Mouse (Mus musculus): ENCODE measurements at regions not wholly inside any gene's neighbourhood (a gene's known extent, or its start where the extent isn't known, plus 50 kb on each side); places are given as distances from the start of the nearest gene placed in this dataset.

DNA sequence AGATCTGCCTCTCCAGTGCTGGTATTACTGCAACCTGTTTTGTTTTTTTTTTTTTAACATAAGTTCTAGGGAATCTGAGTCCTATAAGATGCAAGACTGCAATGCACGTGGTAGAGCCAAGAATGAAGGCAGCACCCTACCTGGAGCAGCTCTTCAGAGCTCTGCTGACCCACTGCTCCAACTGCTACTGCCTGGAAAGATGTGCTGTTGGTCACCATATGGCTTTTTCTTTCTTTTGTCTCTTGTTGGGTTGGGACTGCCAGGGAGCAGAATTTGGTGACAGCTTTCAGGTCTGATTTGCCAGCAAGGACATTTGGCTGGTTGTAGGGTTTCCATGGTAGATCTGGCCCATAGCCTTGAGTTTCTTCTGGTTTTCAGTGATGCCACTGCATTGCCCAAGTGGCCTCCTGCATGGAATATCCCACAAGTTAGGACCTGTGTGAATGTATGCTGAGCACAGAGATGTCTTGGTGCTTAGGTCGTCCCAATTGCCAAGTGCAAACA lies 123.9 kb upstream of the Irf2bp2 start:
- no peak for TF ChIP-seq GATA4 (IDR thresholded peaks at IDR 0.05; ENCODE audit: insufficient replicate concordance, low read length)

DNA sequence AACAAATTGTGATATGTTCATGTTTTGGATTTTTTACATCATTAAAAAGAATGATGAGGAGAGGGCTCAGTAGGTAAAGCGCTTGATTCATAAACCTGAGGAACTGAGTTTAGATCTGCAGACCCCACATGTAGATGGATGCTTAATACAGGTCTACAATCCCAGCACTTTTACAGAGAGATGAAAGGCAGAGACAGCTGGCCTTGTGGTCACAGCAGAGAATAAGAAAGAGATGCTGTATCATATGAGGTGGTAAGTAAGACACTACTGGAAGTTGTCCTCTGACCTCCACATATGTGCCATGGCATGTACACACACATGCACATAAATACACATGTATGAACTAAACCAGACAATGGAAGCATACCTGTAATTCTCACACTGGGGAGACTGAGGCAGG lies 121.9 kb upstream of the Irf2bp2 start:
- TF ChIP-seq GATA4 (IDR thresholded peaks at IDR 0.05; ENCODE audit: insufficient replicate concordance, low read length): no peak

DNA sequence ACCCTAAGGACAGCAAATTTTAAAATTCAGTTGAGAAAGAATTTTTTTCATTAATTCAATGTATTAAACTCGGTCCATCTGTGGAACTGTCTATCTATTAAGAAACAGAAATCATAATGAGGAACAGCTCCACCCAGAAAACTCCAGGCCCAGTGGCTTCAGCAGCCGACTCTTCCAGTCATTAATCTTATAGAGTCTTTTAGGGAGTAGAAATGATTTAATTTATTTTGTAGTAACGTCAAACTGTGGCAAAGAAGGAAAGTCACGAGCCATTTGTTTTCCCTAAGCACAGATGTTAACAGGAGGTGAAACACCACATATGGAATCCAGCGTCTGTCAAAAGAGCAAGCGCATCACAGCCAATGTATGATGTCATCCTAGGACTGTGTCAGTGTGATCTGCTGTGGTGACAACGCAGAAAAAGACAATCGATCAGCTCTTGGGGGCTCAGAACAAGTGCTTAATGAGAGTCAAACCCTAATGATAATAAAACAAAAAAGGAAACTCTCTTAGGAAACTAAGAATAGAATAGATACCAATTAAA lies 119.9 kb upstream of the Irf2bp2 start:
- no peak for TF ChIP-seq GATA4 (IDR thresholded peaks at IDR 0.05; ENCODE audit: insufficient replicate concordance, low read length)

DNA sequence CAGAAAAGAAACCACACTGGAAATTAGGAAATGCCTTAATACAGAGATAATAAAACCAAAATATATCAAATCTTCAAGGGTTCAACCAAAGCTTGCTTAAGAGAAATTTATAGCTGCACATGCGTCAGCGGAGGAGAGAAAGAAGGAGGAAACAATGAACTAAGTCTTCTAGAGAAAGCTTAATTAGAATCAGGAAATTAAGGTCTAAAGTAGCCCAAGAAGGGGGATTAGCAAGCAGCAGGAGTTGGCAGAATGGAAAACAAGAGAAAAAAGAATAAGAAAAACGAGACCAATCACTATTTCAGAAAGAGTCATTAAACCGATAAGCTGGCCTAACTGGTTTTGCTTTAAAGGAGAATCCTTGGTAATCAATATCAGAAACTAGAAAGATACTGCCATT lies 119.4 kb upstream of the Irf2bp2 start:
- no peak for TF ChIP-seq GATA4 (IDR thresholded peaks at IDR 0.05; ENCODE audit: insufficient replicate concordance, low read length)

DNA sequence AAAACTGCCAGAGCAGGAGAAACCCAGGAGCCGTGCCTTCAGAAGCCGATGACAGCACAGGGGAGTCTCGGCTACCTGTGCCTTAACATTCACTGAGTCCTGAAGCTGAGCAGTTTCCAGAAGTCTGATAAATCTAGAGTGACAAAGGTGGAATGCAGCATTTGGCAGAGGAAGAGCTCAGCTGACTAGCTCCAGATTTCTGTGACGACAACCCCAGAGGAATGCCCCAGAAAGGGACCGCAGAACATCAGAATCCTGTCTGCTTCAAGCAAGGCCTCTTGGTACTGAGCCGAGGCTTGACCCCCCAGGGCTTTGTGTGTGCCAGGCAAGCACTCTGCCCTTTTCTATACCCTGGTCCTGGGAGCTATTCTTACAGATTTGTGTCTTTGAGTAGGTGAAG lies 119.0 kb upstream of the Irf2bp2 start:
- no peak for TF ChIP-seq GATA4 (IDR thresholded peaks at IDR 0.05; ENCODE audit: insufficient replicate concordance, low read length)

DNA sequence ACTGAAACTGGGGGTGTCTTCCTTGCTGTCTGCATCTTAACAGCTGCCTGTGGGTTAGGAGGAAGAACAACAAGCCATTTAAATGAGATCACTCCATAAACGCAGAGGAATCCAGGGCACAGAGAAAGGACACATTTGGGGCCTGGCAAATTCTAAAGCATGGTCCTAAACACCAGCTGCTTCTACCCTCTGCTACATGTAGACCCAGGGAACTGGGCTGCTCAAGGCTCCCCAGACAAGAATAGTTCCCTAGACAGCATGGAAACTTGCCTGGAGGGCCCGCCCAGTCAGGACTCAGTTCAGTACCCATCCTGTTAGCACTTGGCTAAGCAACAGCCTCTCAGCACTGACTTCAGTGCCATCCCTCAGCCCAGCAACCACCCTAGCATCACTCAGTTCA lies 115.2 kb upstream of the Irf2bp2 start:
- TF ChIP-seq GATA4 (IDR thresholded peaks at IDR 0.05; ENCODE audit: insufficient replicate concordance, low read length): no peak

DNA sequence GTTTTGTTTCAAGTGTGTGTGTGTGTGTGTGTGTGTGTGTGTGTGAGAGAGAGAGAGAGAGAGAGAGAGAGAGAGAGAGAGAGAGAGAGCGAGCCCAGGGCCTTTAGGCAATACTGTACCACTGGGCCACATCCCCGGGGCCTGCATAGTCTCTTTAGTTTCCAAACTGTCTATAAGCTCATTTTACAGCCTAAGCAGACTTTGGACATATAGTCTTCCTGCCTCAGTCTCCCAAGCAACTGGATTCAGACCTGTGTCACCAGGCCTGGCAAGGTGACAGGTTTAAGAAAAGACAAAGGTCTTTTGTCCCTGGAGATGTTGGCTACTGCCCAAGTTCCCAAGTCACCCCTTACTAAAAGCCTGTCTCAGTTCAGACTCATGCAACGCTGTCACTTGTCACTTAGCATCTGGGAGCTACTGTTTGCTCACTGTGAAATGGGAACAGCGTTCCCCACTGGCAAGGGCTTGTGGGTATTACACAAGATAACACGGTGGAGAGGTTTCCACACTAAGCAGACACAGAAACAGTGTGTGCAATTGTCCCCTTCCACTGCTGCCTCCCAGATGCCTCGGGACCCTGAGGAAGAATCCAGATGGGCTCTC lies 113.6 kb upstream of the Irf2bp2 start:
- no peak for TF ChIP-seq GATA4 (IDR thresholded peaks at IDR 0.05; ENCODE audit: insufficient replicate concordance, low read length)

DNA sequence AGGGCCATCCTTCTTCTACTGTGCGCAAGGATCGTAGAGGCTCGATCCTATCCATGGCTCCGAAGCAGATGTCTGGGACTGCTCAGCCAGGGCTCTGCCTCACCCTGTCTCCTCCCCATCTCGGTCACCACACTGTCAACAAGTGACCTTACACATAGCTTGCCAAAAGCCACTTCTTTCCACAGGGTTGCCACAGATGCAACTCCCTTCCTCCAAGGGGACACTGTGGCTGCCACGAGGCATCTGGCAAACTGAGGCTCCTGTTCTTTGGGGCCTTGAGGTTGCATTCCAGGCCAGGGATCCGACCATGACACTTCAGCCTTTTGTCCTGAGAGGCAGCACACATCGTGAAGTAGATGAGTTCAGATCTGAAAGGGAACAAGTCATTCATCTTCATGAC lies 112.5 kb upstream of the Irf2bp2 start:
- TF ChIP-seq GATA4 (IDR thresholded peaks at IDR 0.05; ENCODE audit: insufficient replicate concordance, low read length): no peak

DNA sequence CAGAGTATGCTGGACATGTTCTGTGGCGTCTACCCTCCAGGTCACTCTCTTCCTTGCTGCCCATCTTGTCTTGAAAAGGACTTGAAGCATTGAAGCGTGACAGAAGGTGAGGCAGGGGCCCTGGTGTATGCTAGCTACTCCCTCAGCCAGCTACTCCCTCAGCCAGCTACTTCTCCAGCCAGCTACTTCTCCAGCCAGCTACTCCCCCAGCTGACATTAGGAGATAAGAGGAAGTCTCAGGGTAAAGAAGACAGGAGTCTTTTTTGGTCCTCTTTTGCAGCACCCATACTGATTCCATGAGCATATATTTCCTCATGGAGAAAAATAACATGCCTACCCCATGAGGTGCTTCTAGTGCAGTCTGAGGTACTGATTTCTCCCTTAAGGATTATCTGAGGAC lies 111.6 kb upstream of the Irf2bp2 start:
- no peak for TF ChIP-seq GATA4 (IDR thresholded peaks at IDR 0.05; ENCODE audit: insufficient replicate concordance, low read length)

DNA sequence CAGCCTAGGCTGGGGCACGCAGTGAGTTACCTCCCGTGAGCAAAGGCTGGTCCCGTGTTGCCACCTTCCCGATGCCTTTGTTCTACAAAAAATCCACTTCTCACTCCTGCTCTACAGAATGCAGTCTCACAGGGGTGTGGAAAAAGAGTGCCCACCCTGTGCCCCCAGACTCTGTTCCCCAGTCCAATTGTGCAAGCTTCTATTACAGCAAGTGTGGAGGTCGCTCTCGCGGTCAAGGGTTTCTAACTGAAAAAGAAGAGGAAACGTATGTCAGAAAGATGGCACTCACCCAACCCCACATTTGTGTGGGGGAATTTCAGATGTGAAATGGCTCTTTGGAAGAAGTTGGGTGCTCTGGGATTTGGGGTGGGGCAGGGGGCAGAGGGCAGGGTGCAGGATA lies 110.9 kb upstream of the Irf2bp2 start:
- no peak for TF ChIP-seq GATA4 (IDR thresholded peaks at IDR 0.05; ENCODE audit: insufficient replicate concordance, low read length)

DNA sequence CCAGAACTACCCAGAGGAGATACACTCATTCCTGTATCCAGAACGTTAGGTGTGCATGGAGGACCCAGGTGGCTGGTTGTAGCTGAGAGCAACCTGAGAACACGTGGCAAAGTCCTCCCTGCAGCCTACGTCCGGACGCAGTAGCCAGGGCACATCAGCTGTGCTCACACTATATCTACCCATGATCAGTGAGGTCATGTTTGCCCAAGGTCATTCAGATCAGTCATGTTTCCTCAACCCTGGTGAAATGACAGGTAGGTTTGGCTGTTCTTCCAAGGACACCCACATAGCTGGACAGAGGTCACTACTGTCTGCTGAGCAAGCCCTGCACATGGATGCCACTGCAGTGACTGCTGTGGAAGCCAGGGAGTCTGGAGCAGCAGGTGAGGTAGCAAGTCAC lies 109.8 kb upstream of the Irf2bp2 start:
- TF ChIP-seq GATA4 (IDR thresholded peaks at IDR 0.05; ENCODE audit: insufficient replicate concordance, low read length): peak; percentile 58; the same call in 1 of the 2 replicates

DNA sequence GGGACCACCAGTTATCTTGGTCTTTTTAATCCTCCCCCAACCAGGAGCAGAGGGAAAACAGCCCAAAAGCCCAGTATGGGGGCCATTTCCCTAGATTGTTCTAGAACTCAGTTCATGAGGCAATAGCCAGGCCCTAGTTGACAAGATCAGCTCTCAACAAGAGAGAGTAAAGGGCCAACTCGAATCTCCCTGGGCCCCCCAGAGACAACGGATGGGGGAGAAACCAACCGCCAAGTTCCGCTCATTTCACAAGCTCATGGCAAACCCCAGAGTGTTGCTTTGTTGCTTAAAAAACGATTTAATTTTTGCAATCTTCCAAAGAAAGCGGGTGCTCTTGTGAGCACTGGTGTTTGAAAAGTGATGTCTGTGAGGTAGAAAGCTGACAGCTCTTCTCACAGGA lies 108.5 kb upstream of the Irf2bp2 start:
- no peak for TF ChIP-seq GATA4 (IDR thresholded peaks at IDR 0.05; ENCODE audit: insufficient replicate concordance, low read length)

DNA sequence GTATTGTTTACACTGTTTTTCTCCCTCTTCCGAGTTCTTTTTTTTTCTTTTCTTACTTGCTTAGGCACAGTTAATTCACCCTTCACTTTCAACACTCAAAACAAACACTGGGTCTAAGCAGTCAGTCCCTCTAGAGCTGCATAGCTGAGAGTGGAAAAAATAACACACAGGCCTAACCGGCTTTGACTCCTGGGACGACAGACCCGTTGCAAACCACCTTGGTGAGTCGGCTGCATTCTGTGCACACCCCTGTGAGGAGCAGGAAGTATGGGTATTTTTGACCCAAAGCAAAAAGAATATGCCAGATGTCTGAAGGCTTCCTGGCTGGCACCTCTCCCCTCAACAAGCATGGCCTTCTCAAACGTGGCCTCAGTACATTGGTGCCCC lies 105.6 kb upstream of the Irf2bp2 start:
- no peak for TF ChIP-seq GATA4 (IDR thresholded peaks at IDR 0.05; ENCODE audit: insufficient replicate concordance, low read length)

DNA sequence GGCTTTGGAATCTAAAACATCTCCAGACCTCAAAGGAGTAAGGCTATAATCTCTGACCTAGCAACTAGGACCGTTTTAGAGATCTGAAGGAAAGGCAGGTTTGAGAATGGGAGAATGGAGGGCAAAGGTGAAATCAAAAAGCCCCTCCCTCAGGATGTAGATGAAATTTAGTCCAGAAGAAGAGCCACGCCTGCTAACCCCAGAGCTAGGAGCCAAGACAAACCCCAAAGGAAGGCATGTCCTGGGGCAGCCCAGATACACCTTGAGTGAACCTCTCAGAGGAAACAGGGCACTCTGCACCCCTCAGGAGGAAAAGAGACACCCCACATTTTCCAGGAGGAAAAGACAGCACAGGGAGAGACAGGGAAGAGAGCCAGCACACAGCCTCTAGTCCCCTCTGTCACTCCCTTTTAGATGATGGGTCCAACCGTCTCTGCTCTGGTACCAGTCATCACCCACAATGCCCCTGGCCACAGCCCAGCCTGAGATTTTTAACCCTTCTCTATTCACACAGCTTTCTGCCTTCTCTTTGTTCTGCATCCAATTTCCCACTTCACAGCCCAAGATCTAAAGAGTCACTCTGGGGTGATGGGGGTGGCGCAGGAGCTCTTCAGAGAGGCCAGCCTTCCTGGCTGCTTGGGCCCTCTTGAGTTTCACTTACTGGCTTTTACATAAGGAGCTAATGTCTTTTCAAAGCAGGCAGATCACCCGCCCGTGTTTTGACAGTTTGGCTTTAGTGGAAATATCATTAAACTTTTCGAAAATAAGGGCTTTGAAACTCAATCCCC lies 105.0 kb upstream of the Irf2bp2 start:
- TF ChIP-seq GATA4 (IDR thresholded peaks at IDR 0.05; ENCODE audit: insufficient replicate concordance, low read length): no peak

DNA sequence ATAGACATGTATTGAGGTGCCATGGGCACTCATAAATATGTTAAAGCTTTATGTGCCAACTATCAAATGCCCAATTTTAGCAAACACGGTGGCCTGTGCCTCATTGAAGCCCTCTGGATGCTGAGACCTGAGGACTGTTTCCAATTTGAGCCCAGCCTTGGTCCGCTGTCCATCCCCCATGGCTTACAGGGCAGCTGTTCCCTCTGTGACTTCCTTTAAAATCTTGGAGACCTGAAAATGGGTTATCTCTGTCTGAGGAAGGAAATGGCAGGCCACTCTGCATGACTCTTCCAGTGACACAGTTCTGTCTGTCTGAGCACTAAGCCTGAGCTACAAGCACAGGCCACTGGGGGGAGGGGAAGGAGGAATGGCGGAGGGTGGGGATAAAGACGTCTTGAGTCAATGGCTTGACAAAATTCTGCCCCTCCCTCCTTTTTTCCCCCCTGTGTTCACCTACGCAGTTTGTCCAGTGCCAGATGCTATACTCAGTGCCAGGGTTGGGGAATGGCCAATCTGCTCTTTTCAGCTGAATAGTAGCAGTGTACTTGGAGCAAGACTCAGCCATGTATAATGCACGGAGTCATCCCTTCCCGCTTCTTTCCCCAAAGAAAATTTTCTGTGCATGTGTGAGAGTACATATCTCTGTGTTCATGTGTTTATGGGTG lies 102.7 kb upstream of the Irf2bp2 start:
- TF ChIP-seq GATA4 (IDR thresholded peaks at IDR 0.05; ENCODE audit: insufficient replicate concordance, low read length): no peak; the same call in 1 of the 2 replicates

DNA sequence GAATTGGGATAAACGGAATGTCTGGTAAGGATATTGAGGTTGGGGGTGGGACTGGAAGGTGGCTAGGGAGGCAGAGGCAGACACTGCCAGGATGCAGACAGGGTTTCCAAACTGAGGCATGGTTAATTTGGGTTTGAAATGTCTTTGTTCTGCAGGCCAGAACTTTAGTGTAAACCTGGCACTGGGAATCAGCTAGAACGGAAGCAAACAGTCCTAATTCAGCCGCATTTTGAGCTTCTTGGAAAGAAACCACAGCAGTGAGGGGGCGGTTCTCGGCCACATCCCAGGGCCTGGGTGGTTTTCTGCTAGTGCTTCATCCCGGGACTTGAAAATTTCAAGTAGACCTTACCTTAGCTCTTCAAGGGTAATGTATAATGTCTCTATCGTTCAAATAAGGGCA lies 100.6 kb upstream of the Irf2bp2 start:
- TF ChIP-seq GATA4 (IDR thresholded peaks at IDR 0.05; ENCODE audit: insufficient replicate concordance, low read length): no peak

Data from liver, adult (tissue).